Mouse (Mus musculus) megakaryocyte progenitor cell, adult 5-6 weeks (primary cell): ENCODE measurements around the gene Gse1. TPM values are rescaled to one million over a fixed set of nuclear protein-coding genes. Genes with fewer than 3 reads are reported as not detected.
A peak's percentile ranks its signal among the peaks of the same experiment; 100 is the strongest.

Experiments used
- ATAC-seq: replicated peaks from 2 replicates; pipeline ENCODE4 v1.8.0; 2016; ENCODE audit warnings: mild to moderate bottlenecking, moderate TSS enrichment, inconsistent platforms; ENCODE audit not compliant: poor library complexity
- total RNA-seq, 2 experiments: library from RNA; stranded (forward) in 1 of 2; stranded (reverse) in 1 of 2; fragments of 157-497, 149-512 nt in 1 of 2; fragments of 200-1000 nt in 1 of 2; gene quantifications; 2 replicates each; pipeline versions ENCODE4 v1.2.3 to v1.2.4; 2015 to 2017

The Gse1 gene
- total RNA-seq, 2 experiments from 2014 or later = 11.2 to 32.6 TPM

DNA sequence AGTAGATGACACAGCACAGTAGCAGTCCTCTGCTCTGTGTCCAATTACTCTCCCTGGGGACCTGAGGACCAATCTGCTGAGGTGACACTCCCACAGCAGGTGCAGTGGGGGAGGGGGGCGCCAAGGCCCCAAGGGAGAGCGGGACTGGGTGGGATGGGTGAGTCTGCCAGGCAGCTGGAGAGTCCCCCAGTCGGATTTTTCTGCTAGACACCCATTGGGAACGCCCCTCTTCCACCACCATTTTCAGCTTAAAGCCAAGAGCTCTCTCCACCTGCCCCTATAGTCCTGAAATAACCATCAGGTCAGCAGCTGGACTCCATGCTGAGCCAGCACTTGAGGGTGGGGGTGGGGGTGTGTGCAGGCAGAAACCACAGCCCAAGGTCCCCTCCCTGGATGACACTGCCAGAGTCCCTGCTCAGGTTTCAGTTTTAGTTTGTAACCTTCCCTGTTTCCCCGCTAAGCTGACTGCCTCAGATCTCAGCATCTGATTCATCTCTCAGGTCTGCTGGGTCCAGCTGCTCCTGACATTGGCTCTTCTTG lies 208.3 kb downstream of the Gse1 start:
- peak; percentile 29 for ATAC-seq

DNA sequence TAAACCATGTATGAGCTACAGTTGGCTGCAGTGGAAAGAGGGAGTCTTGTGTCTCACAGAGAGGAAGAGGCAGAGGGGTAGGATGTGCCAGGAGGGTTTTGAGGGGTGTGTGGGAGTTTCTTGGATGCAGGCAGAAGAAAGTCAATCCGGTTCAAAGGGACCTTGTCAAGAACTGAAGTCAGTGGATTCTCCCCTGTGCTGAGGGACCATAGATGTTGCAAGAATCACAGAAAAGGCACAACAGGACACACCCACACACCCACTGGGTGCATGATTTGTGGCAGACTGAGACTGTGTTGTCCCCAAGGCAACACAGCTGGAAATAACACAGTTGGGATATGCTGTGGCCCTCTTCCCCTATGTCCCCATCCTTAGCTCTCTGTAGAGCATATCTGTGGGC lies 209.0 kb downstream of the Gse1 start:
- peak; percentile 30 for ATAC-seq

DNA sequence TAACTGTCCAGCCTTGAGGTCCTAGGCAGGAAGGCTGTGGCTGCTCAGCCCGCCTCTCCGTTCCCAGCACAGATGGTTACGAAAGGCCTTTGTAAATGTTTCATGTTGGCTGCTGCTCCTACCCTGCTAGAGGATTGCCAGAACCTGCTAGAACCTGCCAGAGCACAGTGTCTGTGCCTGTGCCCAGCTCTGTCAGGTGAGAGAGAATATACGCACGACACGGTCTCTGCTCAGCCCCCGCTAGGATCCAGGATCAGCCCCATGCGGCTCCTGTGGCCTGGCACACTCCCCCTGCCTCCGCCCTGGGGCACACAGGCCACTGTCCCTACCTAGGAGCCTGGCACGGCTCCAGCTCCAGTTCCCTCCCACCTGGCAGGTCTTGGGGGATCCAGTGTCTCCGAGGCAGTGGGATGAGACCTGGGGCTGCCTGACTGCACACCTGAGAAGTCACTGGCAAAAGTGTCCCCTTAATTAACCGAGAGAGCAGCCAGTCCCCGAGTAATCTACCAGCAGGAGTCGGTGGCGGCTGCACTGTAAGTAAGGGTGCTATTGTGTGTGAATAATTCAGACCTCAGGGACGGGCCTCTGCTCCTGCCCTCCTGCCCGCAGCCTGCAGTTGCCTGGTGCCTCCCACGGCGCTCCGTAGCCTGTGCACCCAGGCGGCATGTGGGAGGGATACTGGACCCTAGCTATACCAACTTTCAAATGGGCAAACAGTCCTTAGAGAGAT lies 209.6 kb downstream of the Gse1 start:
- no peak; the same call in 1 of the 2 replicates for ATAC-seq

DNA sequence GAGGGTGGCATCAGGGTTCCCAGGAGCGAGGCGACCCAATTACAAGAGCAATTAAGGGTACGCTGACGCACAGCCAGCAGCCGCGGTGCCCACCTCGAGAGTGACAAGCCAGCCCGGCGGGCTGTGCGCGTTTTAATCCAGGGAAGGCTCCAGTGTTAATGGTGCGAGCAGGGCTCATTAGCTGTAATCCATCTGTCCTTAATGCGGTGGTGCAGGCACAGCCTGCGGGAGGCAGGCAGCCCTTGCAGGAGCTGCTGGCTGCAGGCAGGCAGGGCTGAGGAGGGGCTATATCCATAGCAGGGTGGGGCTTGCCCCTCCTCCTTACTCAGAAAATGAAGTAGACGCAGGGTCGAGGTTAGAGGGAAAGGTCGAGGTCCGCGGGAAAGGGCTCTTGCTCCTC lies 211.1 kb downstream of the Gse1 start:
- ATAC-seq = no peak

DNA sequence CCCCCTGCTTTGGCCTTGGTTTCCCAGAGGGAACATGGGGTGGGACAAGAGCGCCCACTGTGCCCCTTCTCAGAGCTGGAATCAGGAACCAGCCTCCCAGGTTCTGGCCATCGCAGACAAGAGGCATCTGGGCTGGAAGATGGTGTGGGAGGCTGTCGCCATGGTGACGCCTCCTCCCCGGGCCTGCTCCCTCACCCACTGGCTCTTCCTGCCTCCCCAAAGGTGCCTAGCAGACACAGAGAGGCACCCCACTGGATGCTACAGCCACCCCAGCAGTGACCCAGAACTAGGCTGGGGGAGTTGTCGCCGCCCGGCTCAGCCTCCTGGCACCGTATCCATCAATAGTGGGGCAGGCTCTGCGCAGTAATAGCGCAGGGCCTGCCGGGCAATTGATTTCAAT lies 212.5 kb downstream of the Gse1 start:
- no peak for ATAC-seq

DNA sequence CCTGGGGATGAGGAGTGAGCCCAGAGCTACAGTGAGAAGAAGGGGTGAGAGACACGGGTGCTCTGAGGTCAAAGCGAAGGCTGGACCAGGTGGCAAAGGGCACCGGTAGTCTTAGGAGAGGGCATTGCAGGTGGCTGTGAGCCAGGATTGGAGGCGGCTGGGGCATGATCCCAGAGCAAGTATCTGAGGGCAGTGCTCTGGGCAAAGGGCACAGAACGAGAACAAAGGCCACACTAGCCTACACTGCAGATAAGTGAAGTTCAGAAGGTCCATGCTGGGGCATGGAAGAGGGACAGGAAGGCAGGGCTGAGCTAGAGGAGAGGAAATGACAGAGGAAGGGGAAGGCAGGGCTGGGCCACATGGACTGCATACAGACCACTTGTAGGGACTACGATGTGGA lies 213.4 kb downstream of the Gse1 start:
- ATAC-seq = no peak

DNA sequence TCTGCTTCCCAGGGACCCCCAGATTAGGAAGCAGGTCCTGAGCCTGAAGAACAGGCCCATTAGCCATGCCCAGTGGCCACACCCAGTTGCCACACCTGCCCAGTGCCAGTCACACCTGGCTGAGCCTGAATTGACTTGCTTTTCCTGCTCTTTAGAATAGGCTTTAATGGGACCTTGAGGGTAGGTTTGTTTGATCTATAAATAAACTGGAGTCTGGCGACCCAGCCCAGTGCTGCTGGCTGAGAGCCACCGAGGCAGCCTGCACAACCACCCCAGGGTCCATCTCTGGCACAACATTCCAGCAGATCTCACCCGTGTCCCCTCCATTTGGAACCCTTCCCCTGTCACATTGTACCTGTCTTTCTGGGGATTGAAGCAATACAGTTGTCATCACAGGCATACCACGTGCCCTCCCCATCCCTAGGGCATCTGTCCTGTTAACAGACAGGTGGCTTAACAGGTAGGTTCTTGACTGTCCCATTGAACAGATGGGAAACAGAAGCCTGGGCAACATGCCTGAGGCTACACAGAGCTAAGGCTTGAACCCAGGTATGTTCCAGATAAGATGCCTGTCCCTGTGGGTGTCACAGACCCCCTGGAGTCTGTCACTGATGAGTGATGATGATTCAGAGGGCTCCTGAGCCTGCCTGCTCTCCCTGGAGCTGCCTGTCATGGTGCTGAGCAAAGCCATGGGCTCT lies 214.2 kb downstream of the Gse1 start:
- no peak for ATAC-seq

DNA sequence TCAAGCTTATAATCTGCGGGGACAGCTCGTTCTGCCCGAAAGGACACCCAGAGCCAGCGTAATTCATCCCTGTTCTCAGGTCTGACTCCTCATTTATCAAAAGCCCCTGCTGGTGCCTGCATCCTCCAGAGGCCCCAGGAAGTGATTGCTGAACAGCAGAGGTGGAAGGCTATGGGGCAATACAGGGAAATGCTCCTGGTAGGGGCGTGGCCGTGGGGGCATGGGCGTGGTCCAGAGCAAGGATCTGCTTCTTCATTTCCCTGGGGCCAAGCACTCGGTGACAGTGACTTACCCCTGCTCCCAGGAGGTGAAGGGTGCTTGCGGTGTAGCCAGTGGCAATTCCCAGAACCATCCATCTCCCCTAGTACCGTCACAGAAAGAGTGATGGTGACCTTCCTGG lies 217.0 kb downstream of the Gse1 start:
- peak; percentile 93 for ATAC-seq

DNA sequence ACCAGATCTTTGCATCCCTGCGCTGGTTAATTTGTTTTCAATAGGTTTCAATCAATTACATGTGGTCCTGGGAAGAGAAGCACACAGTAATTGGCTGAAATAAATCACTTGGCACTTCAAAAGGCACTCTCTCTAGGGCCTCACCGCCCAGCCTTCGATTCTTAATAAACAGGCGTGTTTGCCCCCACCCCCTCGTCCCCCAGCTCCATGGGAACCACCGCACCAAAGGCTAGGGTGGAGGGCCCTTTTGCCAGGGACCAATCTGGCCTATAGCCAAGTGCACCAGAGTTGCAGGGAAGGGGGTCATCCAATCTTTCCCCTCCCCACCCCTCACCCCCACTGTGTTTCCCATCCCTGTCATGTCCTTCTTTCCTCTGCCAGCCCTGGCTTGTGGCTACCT lies 219.9 kb downstream of the Gse1 start:
- no peak for ATAC-seq

DNA sequence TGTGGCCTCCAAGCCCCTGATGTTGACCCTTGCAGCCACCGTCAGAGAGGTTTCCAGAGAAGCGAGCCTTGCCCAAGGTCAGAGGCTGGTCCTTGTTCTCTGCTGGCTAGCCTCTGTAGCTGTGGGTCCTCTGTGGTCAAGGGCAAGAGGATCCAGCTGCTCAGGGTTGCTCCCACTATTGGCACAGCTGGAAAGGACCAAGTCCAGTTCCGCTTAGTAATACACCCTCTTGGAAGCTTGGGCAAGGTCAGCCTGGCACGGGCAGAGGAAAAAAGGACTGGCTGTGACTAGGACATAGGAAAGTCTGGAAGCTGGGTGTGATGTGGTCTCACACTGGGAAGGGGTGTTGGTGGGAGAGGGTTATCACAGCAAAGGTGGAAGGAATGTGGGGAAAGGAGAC lies 220.9 kb downstream of the Gse1 start:
- no peak for ATAC-seq

DNA sequence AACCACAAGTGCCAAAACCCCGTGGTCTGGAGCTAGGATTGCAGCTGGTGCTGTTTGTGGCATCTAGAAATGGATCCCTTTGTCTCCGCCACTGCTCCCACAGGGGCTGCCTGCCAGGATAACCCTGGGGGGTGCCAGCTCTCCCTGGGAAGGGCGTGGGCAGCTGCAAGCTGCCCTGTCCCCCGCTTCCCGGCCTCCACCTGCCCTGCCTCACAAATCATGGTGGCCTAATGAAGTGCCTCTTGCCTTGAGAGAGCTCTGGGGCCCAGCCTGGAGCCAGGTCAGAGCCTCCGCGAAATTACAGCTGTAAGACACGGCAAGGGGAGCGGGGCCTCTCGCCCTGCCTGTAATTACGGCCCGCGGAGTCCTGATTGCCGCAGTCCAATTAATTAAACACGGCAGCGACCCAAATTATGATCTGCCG lies 221.4 kb downstream of the Gse1 start:
- no peak for ATAC-seq

DNA sequence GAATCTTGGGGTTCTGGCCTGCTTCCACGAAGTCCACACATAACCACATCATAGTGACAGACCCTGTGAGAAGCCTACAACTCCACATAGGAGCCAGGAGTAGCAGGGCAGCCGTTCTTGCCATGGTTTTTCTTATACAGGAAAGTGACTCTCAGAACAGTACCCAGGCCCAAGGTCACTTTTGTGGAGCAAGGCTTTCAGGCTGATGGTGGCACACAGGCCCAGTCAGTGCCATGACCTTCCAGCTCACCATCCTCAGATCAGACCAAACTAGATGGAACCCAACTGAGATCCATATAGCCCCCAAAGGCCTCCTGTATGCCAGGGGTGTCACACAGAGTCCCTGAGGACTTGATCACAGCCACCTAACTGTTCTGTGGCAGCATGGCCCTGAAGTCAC lies 223.9 kb downstream of the Gse1 start:
- ATAC-seq = no peak

DNA sequence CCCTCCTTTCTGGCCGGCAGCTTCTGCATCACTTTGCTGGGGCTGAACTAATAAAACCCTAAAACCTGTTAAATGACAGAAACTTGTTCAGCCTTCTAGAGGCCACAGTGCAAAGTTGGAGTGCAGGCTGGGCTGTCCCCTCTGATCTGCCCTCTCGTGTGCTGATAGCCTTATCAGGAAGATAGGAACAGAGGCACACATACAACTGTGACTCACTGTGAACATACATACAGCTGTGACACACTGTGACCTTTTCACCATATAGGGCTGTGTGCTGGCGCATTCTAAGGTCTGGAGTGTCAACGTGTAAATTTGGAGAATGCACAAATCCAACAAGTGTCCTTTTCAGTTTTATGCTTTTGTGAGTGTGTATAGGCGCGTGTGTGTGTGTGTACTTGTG lies 226.1 kb downstream of the Gse1 start:
- ATAC-seq = no peak

DNA sequence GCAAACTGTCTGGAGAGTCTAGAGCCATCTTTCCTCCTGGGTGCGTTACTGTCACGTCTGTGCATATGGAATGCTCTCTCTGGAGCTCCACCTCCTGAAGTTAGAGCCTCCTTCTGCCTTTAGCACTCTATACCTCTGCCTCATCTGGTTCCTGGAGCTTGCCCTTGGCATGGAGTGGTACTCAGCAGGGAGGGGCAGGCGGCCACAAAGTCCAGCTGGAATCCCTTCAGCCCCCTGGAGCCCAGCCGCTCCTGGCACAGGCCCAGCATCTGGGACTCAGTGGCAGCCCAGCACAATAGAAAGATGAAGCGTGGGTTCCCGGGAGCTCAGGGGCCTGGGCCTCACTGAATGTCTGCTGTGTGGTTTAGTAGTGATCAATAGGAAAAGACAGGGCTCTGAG lies 232.1 kb downstream of the Gse1 start:
- ATAC-seq = no peak

DNA sequence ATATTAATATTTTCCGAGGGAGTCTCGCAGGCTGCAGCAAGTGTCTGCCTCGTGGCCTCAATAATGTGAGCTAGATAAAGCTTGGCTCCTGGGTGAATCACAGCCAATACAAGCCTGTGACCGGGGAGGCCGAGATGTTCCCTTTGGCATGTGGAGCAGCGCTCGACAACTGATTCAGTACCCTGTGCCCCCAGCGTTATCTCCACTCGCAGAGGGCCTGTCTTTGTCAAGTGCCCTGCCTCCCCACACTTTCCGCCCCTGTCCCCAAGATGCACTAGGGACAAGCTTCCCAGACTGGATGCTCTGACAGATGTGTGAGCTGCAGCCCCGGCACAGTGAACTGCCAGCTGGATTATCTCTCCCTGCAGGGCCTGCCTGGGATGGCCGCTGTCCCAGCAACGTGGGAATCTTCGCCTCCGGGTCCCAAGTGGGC lies 233.9 kb downstream of the Gse1 start:
- ATAC-seq = peak; percentile 76

DNA sequence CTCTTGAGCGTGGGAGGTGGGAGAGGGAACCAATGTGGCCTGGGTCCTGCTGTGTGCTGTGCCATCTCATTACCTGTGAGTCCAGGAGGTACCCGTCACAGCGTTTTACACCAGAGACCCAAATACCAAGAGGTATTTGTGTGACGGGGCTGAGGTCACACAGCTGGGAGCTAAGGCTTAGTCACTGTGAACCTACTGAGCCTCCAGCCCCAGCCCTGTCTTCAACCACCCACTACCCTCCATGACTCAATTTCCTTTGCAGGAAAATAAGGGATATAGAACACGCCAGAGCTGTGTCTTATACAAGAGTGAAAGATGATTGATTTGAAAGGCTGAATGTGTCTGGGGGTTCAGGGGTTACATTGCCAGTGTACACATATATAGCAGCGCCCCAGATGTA lies 234.4 kb downstream of the Gse1 start:
- no peak for ATAC-seq

DNA sequence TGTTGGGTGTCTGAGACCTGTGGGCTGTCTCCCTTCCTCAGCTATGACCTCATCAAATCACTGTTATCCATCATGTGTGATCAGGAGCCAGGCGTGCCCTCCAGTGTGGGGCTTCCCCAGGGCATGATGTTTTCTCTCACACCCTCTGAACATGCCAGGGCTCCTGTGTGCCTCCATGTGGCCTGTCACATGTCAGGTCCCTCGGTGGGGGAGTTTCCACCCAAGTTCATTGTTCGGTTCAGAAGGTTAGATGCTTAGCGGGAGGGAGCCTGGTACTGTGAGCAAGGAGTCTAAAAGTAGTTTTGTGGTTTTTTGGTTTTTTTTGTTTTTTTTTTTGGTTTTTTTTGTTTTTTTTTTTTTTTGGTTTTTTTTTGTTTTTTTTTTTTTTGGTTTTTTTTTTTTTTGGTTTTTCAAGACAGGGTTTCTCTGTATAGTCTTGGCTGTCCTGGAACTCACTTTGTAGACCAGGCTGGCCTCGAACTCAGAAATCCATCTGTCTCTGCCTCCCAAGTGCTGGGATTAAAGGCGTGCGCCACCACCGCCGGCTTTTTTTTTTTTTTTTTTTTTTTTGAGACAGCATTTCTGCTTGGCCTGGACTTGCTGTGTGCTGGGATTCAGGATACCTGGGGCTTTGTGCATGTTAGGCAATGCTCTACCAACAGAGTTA lies 235.8 kb downstream of the Gse1 start:
- ATAC-seq = no peak

DNA sequence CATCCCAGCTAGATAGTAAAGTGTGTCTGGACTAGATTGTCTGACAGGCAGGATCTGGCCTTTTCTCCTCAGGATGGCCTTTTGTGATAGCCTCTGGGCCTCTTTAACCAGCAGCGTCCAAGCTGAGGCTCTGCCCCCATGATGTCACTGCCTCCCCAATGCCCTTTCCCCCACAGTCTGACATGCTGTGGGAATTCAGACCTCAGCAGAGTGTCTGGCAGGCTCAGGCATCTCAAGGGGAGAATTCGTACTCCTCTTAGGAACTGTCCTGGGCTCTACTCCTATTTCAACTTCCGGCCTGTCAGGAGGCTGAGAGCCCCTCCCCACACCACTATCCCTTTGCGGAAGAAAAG lies 236.3 kb downstream of the Gse1 start:
- ATAC-seq = no peak

DNA sequence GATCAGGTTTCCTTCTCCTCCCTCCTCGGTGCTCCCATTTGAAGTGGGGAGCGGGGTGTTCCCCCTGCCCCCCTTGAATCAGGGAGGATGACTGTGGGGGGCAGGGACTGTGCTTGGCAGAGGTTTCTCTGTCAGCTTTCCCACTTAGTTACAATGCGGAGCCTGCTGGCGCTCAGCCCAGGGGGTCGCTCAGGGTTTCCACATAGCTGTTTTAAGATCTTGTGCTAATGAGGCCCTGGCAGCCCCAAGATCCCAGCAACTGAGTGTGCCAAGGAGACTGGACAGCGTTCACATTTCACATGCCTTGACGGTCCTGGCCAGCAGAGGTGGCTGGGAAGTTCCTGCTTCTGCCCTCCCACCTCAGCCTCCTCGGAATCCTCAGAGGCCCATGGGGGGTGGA lies 237.5 kb downstream of the Gse1 start:
- no peak for ATAC-seq

DNA sequence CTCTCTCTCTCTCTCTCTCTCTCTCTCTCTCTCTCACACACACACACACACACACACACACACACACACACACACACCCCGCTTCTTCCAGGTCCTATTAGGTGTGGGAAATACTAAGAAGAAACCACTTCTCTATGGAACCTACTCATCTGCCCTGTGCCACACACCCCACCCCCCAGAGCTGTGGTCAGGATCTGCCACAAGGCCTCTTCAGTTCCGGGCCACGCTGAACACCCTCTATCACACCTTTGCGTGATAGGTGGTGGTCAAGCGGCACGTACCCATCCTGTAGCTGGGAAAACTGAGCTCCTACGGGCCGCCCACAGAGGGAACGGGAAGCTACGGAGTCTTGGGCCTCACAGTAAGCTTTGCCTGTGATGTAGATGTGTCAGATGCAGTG lies 238.0 kb downstream of the Gse1 start:
- no peak for ATAC-seq

DNA sequence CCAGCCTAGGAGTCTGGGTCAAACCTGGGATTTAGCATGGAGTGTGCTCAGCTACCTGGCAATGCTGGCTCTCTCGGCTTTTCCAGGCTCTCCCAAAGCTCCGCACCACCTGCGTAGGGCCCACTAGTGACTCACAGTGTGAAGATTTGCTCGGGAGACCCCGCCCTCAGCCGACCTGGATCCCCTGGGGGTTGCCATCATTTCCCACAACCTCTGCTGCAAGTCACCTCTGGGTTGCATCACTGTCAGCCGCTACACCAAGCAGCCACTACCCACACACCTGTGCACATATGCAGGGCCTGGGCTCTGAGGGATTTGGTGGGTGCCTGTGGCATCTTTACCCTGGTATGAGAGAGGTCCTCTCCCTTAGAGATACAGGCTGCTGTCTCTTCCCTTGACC lies 239.3 kb downstream of the Gse1 start:
- no peak for ATAC-seq

DNA sequence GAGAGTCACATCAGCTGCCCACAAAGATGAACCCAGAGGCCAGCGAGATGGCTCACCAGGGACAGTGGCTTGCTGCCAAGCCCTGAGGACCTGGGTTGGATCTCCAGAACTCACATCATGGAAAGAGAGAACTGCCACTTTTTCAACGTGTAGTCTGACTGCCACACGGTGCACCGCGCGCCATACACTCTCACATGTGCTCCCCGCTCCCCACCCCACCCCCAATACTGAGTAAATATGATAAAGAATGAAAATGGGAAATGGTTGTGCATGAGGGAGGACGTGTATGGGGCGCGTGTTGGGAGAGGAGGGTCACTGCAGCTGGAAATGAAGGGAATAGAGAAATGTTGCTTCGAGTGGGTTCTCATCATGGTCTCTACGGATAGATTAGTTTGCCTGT lies 241.9 kb downstream of the Gse1 start:
- no peak for ATAC-seq
